Mouse (Mus musculus): ENCODE measurements around the gene Map7.

The Map7 gene

GRCm38 (mm10) chr10:20281456-20281855 is 133.2 kb downstream of the Map7 start:
- no peak for DNase-seq (ENCODE audit: extremely low spot score, low read depth, low spot score)

- DNase-seq (ENCODE audit: extremely low spot score, low read depth, low spot score) = no peak
Measured at GRCm38 (mm10) chr10:20285289-20285975, 137.2 kb downstream of the Map7 start.

GRCm38 (mm10) chr10:20285994-20286836 is 137.9 kb downstream of the Map7 start:
- DNase-seq (ENCODE audit: extremely low spot score, low read depth, low spot score) = no peak

GRCm38 (mm10) chr10:20287369-20287768 is 139.1 kb downstream of the Map7 start:
- no peak for DNase-seq (ENCODE audit: extremely low spot score, low read depth, low spot score)

- peak; percentile 50 for DNase-seq (ENCODE audit: extremely low spot score, low read depth, low spot score)
Measured at GRCm38 (mm10) chr10:20290467-20290883, 142.2 kb downstream of the Map7 start.

- no peak for DNase-seq (ENCODE audit: extremely low spot score, low read depth, low spot score)
Measured at GRCm38 (mm10) chr10:20295961-20296360, 147.7 kb downstream of the Map7 start.

GRCm38 (mm10) chr10:20298152-20298920 is 150.1 kb downstream of the Map7 start:
- DNase-seq (ENCODE audit: extremely low spot score, low read depth, low spot score) = no peak

GRCm38 (mm10) chr10:20299114-20299513 is 150.8 kb downstream of the Map7 start:
- DNase-seq (ENCODE audit: extremely low spot score, low read depth, low spot score) = no peak

GRCm38 (mm10) chr10:20310969-20311769 is 162.9 kb downstream of the Map7 start:
- DNase-seq (ENCODE audit: extremely low spot score, low read depth, low spot score) = no peak

- DNase-seq (ENCODE audit: extremely low spot score, low read depth, low spot score) = peak; percentile 97
Measured at GRCm38 (mm10) chr10:20311918-20312735, 163.9 kb downstream of the Map7 start, which contains the start of gene Bclaf1. Gene Bclaf1 (plus strand): TSS chr10:20312469.

GRCm38 (mm10) chr10:20312736-20313301 is 164.5 kb downstream of the Map7 start:
- peak; percentile 33 for DNase-seq (ENCODE audit: extremely low spot score, low read depth, low spot score)

- DNase-seq (ENCODE audit: extremely low spot score, low read depth, low spot score) = no peak
Measured at GRCm38 (mm10) chr10:20313447-20313846, 165.2 kb downstream of the Map7 start.

- no peak for DNase-seq (ENCODE audit: extremely low spot score, low read depth, low spot score)
Measured at GRCm38 (mm10) chr10:20313941-20314340, 165.7 kb downstream of the Map7 start.

- no peak for DNase-seq (ENCODE audit: extremely low spot score, low read depth, low spot score)
Measured at GRCm38 (mm10) chr10:20314797-20315196, 166.5 kb downstream of the Map7 start.

- DNase-seq (ENCODE audit: extremely low spot score, low read depth, low spot score) = no peak
Measured at GRCm38 (mm10) chr10:20317466-20317865, 169.2 kb downstream of the Map7 start.

GRCm38 (mm10) chr10:20326226-20326625 is 178.0 kb downstream of the Map7 start:
- DNase-seq (ENCODE audit: extremely low spot score, low read depth, low spot score) = no peak

All from hindlimb bud, embryonic 11.5 days (tissue).